20 mouse cellular contexts compared by ENCODE assay signal in genomic region chr7:24918763-24919323, GRCm38 (mm10). TPM values are rescaled to one million over a fixed set of nuclear protein-coding genes. Genes with fewer than 3 reads are reported as not detected.
A peak's percentile ranks its signal among the peaks of the same experiment; 100 is the strongest.
DNase-seq lines count a peak whose midpoint lies in the region; ATAC-seq and TF ChIP-seq lines count a peak whose summit lies in the region.
"Had no signal": no experiment of that assay in that cellular context is flagged by ENCODE, and none has a peak within 500 bp of the region (broad histone marks: within the 10 kb centered on the region; RNA-seq: fewer than 3 reads in every experiment).

No protein-coding gene starts in this region.

- H3K9me3 ChIP-seq in embryonic facial prominence, embryonic 11.5 days (replicated peaks; ENCODE audit: control insufficient read depth, low read length), result no peaks in the 10 kb centered on the region
- H3K9me3 ChIP-seq in embryonic facial prominence, embryonic 10.5 days, result no peaks in the 10 kb centered on the region
- no peaks in the 10 kb centered on the region for H3K9me3 ChIP-seq in kidney, postnatal 0 days (replicated peaks; ENCODE audit: low read length)
- no peaks in the 10 kb centered on the region for H3K9me3 ChIP-seq in embryonic facial prominence, embryonic 12.5 days
- no peaks in the 10 kb centered on the region for H3K9me3 ChIP-seq in limb, embryonic 15.5 days
- no peaks in the 10 kb centered on the region for H3K9me3 ChIP-seq in kidney, embryonic 15.5 days (replicated peaks)
- H3K9me3 ChIP-seq: neural tube, embryonic 12.5 days had no signal

- H3K4me1 ChIP-seq in embryonic facial prominence, embryonic 11.5 days (ENCODE audit: control insufficient read depth, insufficient read depth, low read length), result no peaks in the 10 kb centered on the region
- peaks cover 11% of the 10 kb centered on the region; the same call in 1 of the 2 replicates for H3K4me1 ChIP-seq in embryonic facial prominence, embryonic 10.5 days
- no peaks in the 10 kb centered on the region for H3K4me1 ChIP-seq in kidney, postnatal 0 days (replicated peaks; ENCODE audit: insufficient read depth, low read length)
- no peaks in the 10 kb centered on the region for H3K4me1 ChIP-seq in embryonic facial prominence, embryonic 12.5 days
- no peaks in the 10 kb centered on the region for H3K4me1 ChIP-seq in limb, embryonic 15.5 days
- H3K4me1 ChIP-seq in kidney, embryonic 15.5 days, result no peaks in the 10 kb centered on the region
- H3K4me1 ChIP-seq: neural tube, embryonic 12.5 days had no signal

- no peak for TF ChIP-seq CTCF in kidney, postnatal 0 days (IDR thresholded peaks at IDR 0.05; ENCODE audit: low read depth)

- H3K4me2 ChIP-seq in embryonic facial prominence, embryonic 11.5 days (ENCODE audit: low read depth, low read length), result no peak overlapping the region
- no peak overlapping the region for H3K4me2 ChIP-seq in kidney, postnatal 0 days (ENCODE audit: low read length)
- H3K4me2 ChIP-seq in embryonic facial prominence, embryonic 12.5 days (replicated peaks), result no peak overlapping the region
- no peak overlapping the region for H3K4me2 ChIP-seq in limb, embryonic 15.5 days
- H3K4me2 ChIP-seq in kidney, embryonic 15.5 days, result no peak overlapping the region
- H3K4me2 ChIP-seq: neural tube, embryonic 12.5 days had no signal

- DNase-seq in embryonic facial prominence, embryonic 11.5 days (ENCODE audit: low spot score), result no peak
- DNase-seq in embryonic facial prominence, embryonic 10.5 days (ENCODE audit: low spot score), result no peak
- DNase-seq in kidney, postnatal 0 days (ENCODE audit: low spot score), result no peak
- no peak for DNase-seq in kidney, postnatal 4 days
- no peak for DNase-seq in left cerebral cortex, postnatal 36 days (ENCODE audit: low spot score in 2 of 2)
- DNase-seq: kidney, postnatal 36 days; right cerebral cortex, postnatal 25 days; thymus, adult 2 months had no signal

- no peak overlapping the region for H3K27ac ChIP-seq in embryonic facial prominence, embryonic 11.5 days (replicated peaks; ENCODE audit: low read depth, low read length)
- H3K27ac ChIP-seq in embryonic facial prominence, embryonic 10.5 days (replicated peaks), result no peak overlapping the region
- H3K27ac ChIP-seq in kidney, postnatal 0 days, result no peak overlapping the region
- no peak overlapping the region for H3K27ac ChIP-seq in embryonic facial prominence, embryonic 12.5 days
- H3K27ac ChIP-seq in limb, embryonic 15.5 days, result no peak overlapping the region
- H3K27ac ChIP-seq in kidney, embryonic 15.5 days, result no peak overlapping the region
- H3K27ac ChIP-seq: neural tube, embryonic 12.5 days had no signal

- 91% methylated on average over 20 of the region's 20 CpGs for WGBS in embryonic facial prominence, embryonic 11.5 days
- 91% methylated on average over 20 of the region's 20 CpGs for WGBS in embryonic facial prominence, embryonic 10.5 days
- 86% methylated on average over 20 of the region's 20 CpGs for WGBS in kidney, postnatal 0 days
- 93% methylated on average over 20 of the region's 20 CpGs for WGBS in embryonic facial prominence, embryonic 12.5 days
- 91% methylated on average over 20 of the region's 20 CpGs for WGBS in limb, embryonic 15.5 days
- 88% methylated on average over 20 of the region's 20 CpGs for WGBS in kidney, embryonic 15.5 days

- peaks cover 24% of the 10 kb centered on the region for H3K36me3 ChIP-seq in embryonic facial prominence, embryonic 11.5 days (replicated peaks; ENCODE audit: control insufficient read depth, insufficient read depth, low read depth, low read length)
- H3K36me3 ChIP-seq in embryonic facial prominence, embryonic 10.5 days (replicated peaks), result peaks cover 77% of the 10 kb centered on the region
- peaks cover 63% of the 10 kb centered on the region for H3K36me3 ChIP-seq in kidney, postnatal 0 days (ENCODE audit: insufficient read depth, low read length)
- peaks cover 68% of the 10 kb centered on the region for H3K36me3 ChIP-seq in embryonic facial prominence, embryonic 12.5 days
- H3K36me3 ChIP-seq in limb, embryonic 15.5 days, result peaks cover 73% of the 10 kb centered on the region
- peaks cover 73% of the 10 kb centered on the region for H3K36me3 ChIP-seq in kidney, embryonic 15.5 days

- ATAC-seq in embryonic facial prominence, embryonic 11.5 days (replicated peaks; ENCODE audit: insufficient number of reproducible peaks, low FRiP score, low TSS enrichment, low read depth), result peak; percentile 37
- 0 out of 2 replicates have a peak, but pooled peaks have one; percentile 17 for ATAC-seq in kidney, postnatal 0 days (replicated peaks; ENCODE audit: low FRiP score, low read depth)
- 0 out of 2 replicates have a peak, but pooled peaks have one; percentile 23 for ATAC-seq in embryonic facial prominence, embryonic 12.5 days (ENCODE audit: insufficient number of reproducible peaks, insufficient read depth, low FRiP score, low TSS enrichment)
- peak; percentile 28; the same call in 1 of the 2 replicates for ATAC-seq in limb, embryonic 15.5 days (ENCODE audit: insufficient number of reproducible peaks, low FRiP score, low TSS enrichment, low read depth)
- ATAC-seq in kidney, embryonic 15.5 days (replicated peaks; ENCODE audit: low FRiP score), result no peak; the same call in 1 of the 2 replicates

- H3K4me3 ChIP-seq in embryonic facial prominence, embryonic 11.5 days (ENCODE audit: low read depth, low read length), result no peak overlapping the region
- H3K4me3 ChIP-seq in embryonic facial prominence, embryonic 10.5 days, result no peak overlapping the region
- H3K4me3 ChIP-seq in kidney, postnatal 0 days (replicated peaks; ENCODE audit: low read depth, low read length), result no peak overlapping the region
- no peak overlapping the region for H3K4me3 ChIP-seq in embryonic facial prominence, embryonic 12.5 days
- no peak overlapping the region for H3K4me3 ChIP-seq in limb, embryonic 15.5 days
- no peak overlapping the region for H3K4me3 ChIP-seq in kidney, embryonic 15.5 days (replicated peaks)
- H3K4me3 ChIP-seq: neural tube, embryonic 12.5 days had no signal

- intact Hi-C loops in left cerebral cortex, postnatal 36 days (cut with DNase I), result no loop called here

- H3K27me3 ChIP-seq in embryonic facial prominence, embryonic 11.5 days (ENCODE audit: control insufficient read depth, insufficient read depth, low read length), result no peaks in the 10 kb centered on the region
- no peaks in the 10 kb centered on the region for H3K27me3 ChIP-seq in embryonic facial prominence, embryonic 10.5 days (replicated peaks; ENCODE audit: low read depth, poor library complexity, severe bottlenecking)
- no peaks in the 10 kb centered on the region for H3K27me3 ChIP-seq in kidney, postnatal 0 days (ENCODE audit: insufficient read depth, low read length)
- H3K27me3 ChIP-seq in embryonic facial prominence, embryonic 12.5 days, result no peaks in the 10 kb centered on the region
- no peaks in the 10 kb centered on the region for H3K27me3 ChIP-seq in limb, embryonic 15.5 days
- H3K27me3 ChIP-seq in kidney, embryonic 15.5 days, result no peaks in the 10 kb centered on the region
- H3K27me3 ChIP-seq: neural tube, embryonic 12.5 days had no signal

- no peak overlapping the region for H3K9ac ChIP-seq in embryonic facial prominence, embryonic 11.5 days (replicated peaks; ENCODE audit: low read length)
- no peak overlapping the region for H3K9ac ChIP-seq in kidney, postnatal 0 days (ENCODE audit: low read depth, low read length)
- H3K9ac ChIP-seq in embryonic facial prominence, embryonic 12.5 days, result no peak overlapping the region
- no peak overlapping the region for H3K9ac ChIP-seq in limb, embryonic 15.5 days
- H3K9ac ChIP-seq in kidney, embryonic 15.5 days, result no peak overlapping the region
- H3K9ac ChIP-seq: neural tube, embryonic 12.5 days had no signal

RNA-seq across cellular contexts. Expression of gene Arhgef1, which starts 16.1 kb away (rescaled TPM):
- 43.0 and 47.1 TPM in 2 replicates for polyA plus RNA-seq in embryonic facial prominence, embryonic 11.5 days (2014; fragmentation: Nextera tagmentation; extraction: Ambion mirVana)
- 79.9 and 87.0 TPM in 2 replicates for polyA plus RNA-seq in embryonic facial prominence, embryonic 10.5 days (2016; fragmentation: Nextera tagmentation; extraction: Ambion mirVana)
- 63.6 and 66.1 TPM in 2 replicates for polyA plus RNA-seq in kidney, postnatal 0 days (2015; fragmentation: Nextera tagmentation; extraction: Ambion mirVana)
- 114 and 120 TPM in 2 replicates for polyA plus RNA-seq in embryonic facial prominence, embryonic 12.5 days (2016; fragmentation: Nextera tagmentation; extraction: Ambion mirVana)
- polyA plus RNA-seq in limb, embryonic 15.5 days (2015; fragmentation: Nextera tagmentation; extraction: Ambion mirVana), result 110 and 122 TPM in 2 replicates
- total RNA-seq in left cerebral cortex, postnatal 36 days (2021), result 10 to 100 TPM; 58.2 to 98.5 TPM
- polyA plus RNA-seq in kidney, embryonic 15.5 days (2015; fragmentation: Nextera tagmentation; extraction: Ambion mirVana), result 92.5 and 101 TPM in 2 replicates

RNA-seq across cellular contexts. Expression of gene Cd79a, which starts 21.7 kb away (rescaled TPM):
- polyA plus RNA-seq in embryonic facial prominence, embryonic 11.5 days (2014; fragmentation: Nextera tagmentation; extraction: Ambion mirVana), result 0.20 and 0.28 TPM in 2 replicates
- polyA plus RNA-seq in embryonic facial prominence, embryonic 10.5 days (2016; fragmentation: Nextera tagmentation; extraction: Ambion mirVana), result 0.26 and 0.40 TPM in 2 replicates
- polyA plus RNA-seq in kidney, postnatal 0 days (2015; fragmentation: Nextera tagmentation; extraction: Ambion mirVana), result 1.7 and 2.7 TPM in 2 replicates
- 0.26 and 0.61 TPM in 2 replicates for polyA plus RNA-seq in embryonic facial prominence, embryonic 12.5 days (2016; fragmentation: Nextera tagmentation; extraction: Ambion mirVana)
- polyA plus RNA-seq in limb, embryonic 15.5 days (2015; fragmentation: Nextera tagmentation; extraction: Ambion mirVana), result 0.72 and 0.78 TPM in 2 replicates
- under 1 TPM; 0.49 to 0.54 TPM for total RNA-seq in left cerebral cortex, postnatal 36 days (2021)
- 1.8 TPM in 2 replicates for polyA plus RNA-seq in kidney, embryonic 15.5 days (2015; fragmentation: Nextera tagmentation; extraction: Ambion mirVana)

RNA-seq across cellular contexts. Expression of gene Gm4881, which starts 25.5 kb away (rescaled TPM):
- polyA plus RNA-seq in embryonic facial prominence, embryonic 11.5 days (2014; fragmentation: Nextera tagmentation; extraction: Ambion mirVana), result 0.36 and 0.79 TPM in 2 replicates
- 0.17 TPM in 1 of 2 replicates, not detected in the other for polyA plus RNA-seq in embryonic facial prominence, embryonic 10.5 days (2016; fragmentation: Nextera tagmentation; extraction: Ambion mirVana)
- not detected in 2 replicates for polyA plus RNA-seq in kidney, postnatal 0 days (2015; fragmentation: Nextera tagmentation; extraction: Ambion mirVana)
- not detected in 2 replicates for polyA plus RNA-seq in embryonic facial prominence, embryonic 12.5 days (2016; fragmentation: Nextera tagmentation; extraction: Ambion mirVana)
- polyA plus RNA-seq in limb, embryonic 15.5 days (2015; fragmentation: Nextera tagmentation; extraction: Ambion mirVana), result not detected in 2 replicates
- not detected for total RNA-seq in left cerebral cortex, postnatal 36 days (2021)
- not detected in 2 replicates for polyA plus RNA-seq in kidney, embryonic 15.5 days (2015; fragmentation: Nextera tagmentation; extraction: Ambion mirVana)
- total RNA-seq: heart, postnatal 25 days; layer of hippocampus, postnatal 25 days; left cerebral cortex, postnatal 25 days; megakaryocyte progenitor cell, adult 5-6 weeks had no signal
- polyA plus RNA-seq: embryonic facial prominence, embryonic 14.5 days; intestine, embryonic 16.5 days; lung, embryonic 16.5 days had no signal

RNA-seq across cellular contexts. Expression of gene Rps19, which starts 34.7 kb away (rescaled TPM):
- polyA plus RNA-seq in embryonic facial prominence, embryonic 11.5 days (2014; fragmentation: Nextera tagmentation; extraction: Ambion mirVana), result 2,121 and 2,269 TPM in 2 replicates
- polyA plus RNA-seq in embryonic facial prominence, embryonic 10.5 days (2016; fragmentation: Nextera tagmentation; extraction: Ambion mirVana), result 2,181 and 2,235 TPM in 2 replicates
- 2,933 and 3,330 TPM in 2 replicates for polyA plus RNA-seq in kidney, postnatal 0 days (2015; fragmentation: Nextera tagmentation; extraction: Ambion mirVana)
- 2,196 and 2,318 TPM in 2 replicates for polyA plus RNA-seq in embryonic facial prominence, embryonic 12.5 days (2016; fragmentation: Nextera tagmentation; extraction: Ambion mirVana)
- 2,364 and 2,933 TPM in 2 replicates for polyA plus RNA-seq in limb, embryonic 15.5 days (2015; fragmentation: Nextera tagmentation; extraction: Ambion mirVana)
- 100 to 1,000 TPM; 456 to 499 TPM for total RNA-seq in left cerebral cortex, postnatal 36 days (2021)
- polyA plus RNA-seq in kidney, embryonic 15.5 days (2015; fragmentation: Nextera tagmentation; extraction: Ambion mirVana), result 2,383 and 2,806 TPM in 2 replicates

RNA-seq across cellular contexts. Expression of gene Dmrtc2, which starts 49.0 kb away (rescaled TPM):
- not detected in 2 replicates for polyA plus RNA-seq in embryonic facial prominence, embryonic 11.5 days (2014; fragmentation: Nextera tagmentation; extraction: Ambion mirVana)
- polyA plus RNA-seq in embryonic facial prominence, embryonic 10.5 days (2016; fragmentation: Nextera tagmentation; extraction: Ambion mirVana), result not detected in 2 replicates
- 0.12 and 0.19 TPM in 2 replicates for polyA plus RNA-seq in kidney, postnatal 0 days (2015; fragmentation: Nextera tagmentation; extraction: Ambion mirVana)
- polyA plus RNA-seq in embryonic facial prominence, embryonic 12.5 days (2016; fragmentation: Nextera tagmentation; extraction: Ambion mirVana), result not detected in 2 replicates
- polyA plus RNA-seq in limb, embryonic 15.5 days (2015; fragmentation: Nextera tagmentation; extraction: Ambion mirVana), result not detected in 2 replicates
- total RNA-seq in left cerebral cortex, postnatal 36 days (2021), result not detected
- not detected in 2 replicates for polyA plus RNA-seq in kidney, embryonic 15.5 days (2015; fragmentation: Nextera tagmentation; extraction: Ambion mirVana)
- total RNA-seq: heart, postnatal 25 days; layer of hippocampus, postnatal 25 days; left cerebral cortex, postnatal 25 days; megakaryocyte progenitor cell, adult 5-6 weeks had no signal
- polyA plus RNA-seq: embryonic facial prominence, embryonic 14.5 days; forebrain, embryonic 11.5 days; intestine, embryonic 16.5 days; lung, embryonic 16.5 days; neural tube, embryonic 12.5 days; thymus, adult 2 months had no signal
